Mouse (Mus musculus) liver, embryonic 14.5 days (tissue): ENCODE data around the gene Fam181a. TPM values are rescaled to one million over a fixed set of nuclear protein-coding genes. Genes with fewer than 3 reads are reported as not detected.

Experiments
- ATAC-seq: fragments of 200-750 bp; cut with Nextera tagmentation; 2 replicates; pipeline ENCODE4 v1.8.0; 2017; ENCODE audit warnings: moderate number of reproducible peaks, mild to moderate bottlenecking, moderate library complexity; ENCODE audit not compliant: insufficient read depth
- DNase-seq, 3 experiments: peaks; one replicate each; pipeline ENCODE4 v3.0.0-alpha.2; 2012 to 2013; ENCODE audit warnings: low read depth in 3 of 3, low spot score in 3 of 3
- H3K27ac ChIP-seq: fragments of 300-500 bp; sonication (generic); 2 replicates; pipeline ENCODE4 v1.5.1; 2014; ENCODE audit warnings: moderate library complexity, mild to moderate bottlenecking, control low read depth, inconsistent platforms
- H3K27me3 ChIP-seq: fragments of 300-500 bp; sonication (generic); 2 replicates; pipeline ENCODE4 v1.6.1; 2014; ENCODE audit warnings: mild to moderate bottlenecking, low read length, moderate library complexity; ENCODE audit not compliant: control insufficient read depth, insufficient read depth
- H3K36me3 ChIP-seq: fragments of 300-500 bp; sonication (generic); replicated peaks from 2 replicates; pipeline ENCODE4 v1.6.1; 2014; ENCODE audit warnings: low read depth; ENCODE audit not compliant: control insufficient read depth, insufficient read depth
- H3K4me1 ChIP-seq, 2 experiments: fragments of 200-500 bp in 1 of 2; fragments of 300-500 bp in 1 of 2; sonication (generic) in 1 of 2; replicated peaks; 2 replicates each; pipeline ENCODE4 v1.6.1; 2012 to 2014; ENCODE audit warnings: antibody characterized with exemption in 1 of 2, inconsistent platforms in 1 of 2, low read length in 1 of 2; ENCODE audit not compliant: control insufficient read depth in 2 of 2, insufficient read depth in 2 of 2
- H3K4me2 ChIP-seq: fragments of 300-500 bp; sonication (generic); 2 replicates; pipeline ENCODE4 v1.6.1; 2014; ENCODE audit warnings: low read depth, mild to moderate bottlenecking, control low read depth, moderate library complexity
- H3K4me3 ChIP-seq, 2 experiments: fragments of 200-500 bp in 1 of 2; fragments of 300-500 bp in 1 of 2; sonication (generic) in 1 of 2; 2 replicates each; pipeline ENCODE4 v1.5.1; 2012 to 2014; ENCODE audit warnings: low read depth in 2 of 2, low read length in 2 of 2, mild to moderate bottlenecking in 2 of 2, control low read depth in 1 of 2, inconsistent platforms in 1 of 2, moderate library complexity in 1 of 2; ENCODE audit not compliant: insufficient read depth in 1 of 2
- H3K9ac ChIP-seq: fragments of 300-500 bp; sonication (generic); replicated peaks from 2 replicates; pipeline ENCODE4 v1.6.1; 2014; ENCODE audit warnings: mild to moderate bottlenecking, control low read depth, moderate library complexity
- H3K9me3 ChIP-seq: fragments of 300-500 bp; sonication (generic); 2 replicates; pipeline ENCODE4 v1.6.1; 2016; ENCODE audit warnings: low read length, mixed read lengths; ENCODE audit not compliant: control insufficient read depth
- CTCF ChIP-seq: IDR thresholded peaks from 2 replicates; pipeline ENCODE4 v1.5.1; 2016; ENCODE audit warnings: antibody characterized with exemption, low read depth, control low read depth
- EP300 ChIP-seq: IDR thresholded peaks from 2 replicates; pipeline ENCODE4 v1.6.1; 2016; ENCODE audit warnings: antibody characterized with exemption, low read depth
- WGBS: fragments of 180-500 bp; shearing (Covaris S2); extraction: QIAGEN DNeasy Blood & Tissue Kit; methylation state at CpG from one replicate; pipeline ENCODE4 v1.1.7; 2014; ENCODE audit not compliant: insufficient replicate concordance; 5-methylcytosine and 5-hydroxymethylcytosine counted together
- polyA plus RNA-seq, 2 experiments: library from polyadenylated mRNA; depleted of rRNA in 1 of 2; stranded (reverse) in 1 of 2; unstranded in 1 of 2; fragments of >200 nt; fragmentation: Nextera tagmentation in 1 of 2; extraction: Ambion mirVana in 1 of 2; gene quantifications; 2 replicates each; pipeline versions ENCODE4 v1.2.1 to v1.2.3; 2012 to 2014

The Fam181a gene
- polyA plus RNA-seq, 2 experiments: not detected

DNA sequence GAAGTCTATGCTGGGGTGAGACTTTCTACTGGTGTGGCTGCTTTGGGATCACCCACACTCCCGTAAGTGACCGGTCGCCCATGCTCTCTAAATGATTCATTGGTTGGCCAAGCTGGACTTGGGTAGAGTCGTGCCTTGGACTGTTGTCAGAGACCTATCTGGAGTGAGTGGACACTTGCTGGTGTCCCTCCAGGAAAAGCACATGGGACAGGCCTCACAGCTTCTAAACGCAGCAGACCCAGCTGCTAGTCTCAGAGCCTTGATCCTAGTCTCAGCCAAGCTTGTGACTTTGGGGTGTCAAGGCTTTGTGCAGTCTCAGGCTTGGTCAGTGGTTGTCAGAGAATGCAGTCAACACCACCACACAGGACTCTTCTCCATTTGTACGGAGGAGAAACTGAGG, 42.0 kb downstream of the Fam181a start:
- Histone ChIP-seq H3K4me1 (no peaks in the 10 kb centered on the region), H3K4me2 (no peak overlapping the region), H3K27ac (no peak overlapping the region), H3K36me3 (no peaks in the 10 kb centered on the region), H3K4me3 (no peak overlapping the region), H3K9ac (no peak overlapping the region), H3K9me3 (no peaks in the 10 kb centered on the region), H3K27me3 (no peaks in the 10 kb centered on the region)
- ATAC-seq (no peak), DNase-seq (no peak)
- no peak for TF ChIP-seq CTCF
- TF ChIP-seq EP300: no peak
- 61% methylated on average over 6 of the region's 6 CpGs for WGBS

DNA sequence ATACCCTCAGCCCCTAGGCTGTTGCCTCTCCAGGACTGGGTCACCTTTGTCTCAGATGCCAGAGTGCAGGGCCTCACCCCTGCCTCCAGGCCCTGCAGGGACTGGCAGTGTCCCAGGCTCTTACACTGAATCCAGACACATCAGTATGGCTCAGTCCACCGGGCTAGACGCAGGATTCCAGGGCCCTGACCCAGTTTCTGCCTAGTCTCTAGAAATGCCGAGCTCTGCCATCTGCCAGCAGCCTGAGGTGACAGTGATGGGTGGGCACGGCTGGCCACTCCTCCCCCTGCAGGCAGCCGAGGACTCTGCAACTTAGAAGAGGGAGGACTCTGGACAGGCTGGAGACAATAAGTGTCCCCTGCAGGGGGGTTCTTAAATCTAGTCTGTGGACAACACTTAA, 42.8 kb downstream of the Fam181a start:
- Histone ChIP-seq H3K9me3 (no peaks in the 10 kb centered on the region), H3K36me3 (no peaks in the 10 kb centered on the region), H3K9ac (no peak overlapping the region), H3K4me3 (no peak overlapping the region), H3K4me1 (no peaks in the 10 kb centered on the region), H3K4me2 (no peak overlapping the region), H3K27me3 (no peaks in the 10 kb centered on the region), H3K27ac (no peak overlapping the region)
- DNase-seq: no peak
- 20% methylated on average over 5 of the region's 5 CpGs for WGBS
- ATAC-seq: no peak
- TF ChIP-seq CTCF (peak; percentile 36), EP300 (no peak)

DNA sequence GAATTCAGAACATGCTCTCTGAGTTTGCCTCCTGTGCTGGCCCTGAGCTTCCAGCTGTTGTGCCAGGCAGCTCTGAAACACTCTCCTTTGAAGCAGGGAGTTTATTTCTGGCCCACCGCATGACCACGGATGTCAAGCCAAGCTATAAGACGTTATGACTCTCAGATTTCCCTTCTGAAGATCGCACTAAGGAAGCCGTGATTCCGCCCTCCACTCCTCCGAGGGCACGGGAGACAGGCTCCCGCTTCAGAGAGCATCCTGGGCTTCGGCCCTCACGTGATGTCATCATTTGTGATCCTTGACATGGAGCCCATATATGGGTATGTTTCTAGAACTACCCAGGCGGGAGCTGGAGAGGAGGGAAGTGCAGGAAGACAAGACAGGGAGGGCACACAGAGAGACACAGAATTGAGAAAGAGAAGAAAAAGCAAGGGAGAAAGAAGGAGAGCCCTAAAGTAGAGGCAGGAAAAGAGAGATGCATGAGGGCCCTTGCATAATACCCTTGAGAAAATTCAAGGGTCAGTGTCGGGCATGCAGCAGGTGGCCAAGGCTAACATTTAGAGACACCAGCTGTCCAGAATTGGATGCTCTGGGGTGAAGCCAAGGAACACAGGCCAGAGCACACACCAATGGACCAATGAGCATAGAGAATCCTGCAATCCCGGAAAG, 45.1 kb downstream of the Fam181a start, which contains the start of gene Asb2:
Gene Asb2, minus strand, starts transcription at position 256 of the 669 bp plus-strand sequence.
- ATAC-seq: no peak
- no peak within 1 kb of the TSS for H3K4me3 ChIP-seq
- TF ChIP-seq EP300 (no peak), CTCF (no peak)
- no peak for DNase-seq
- H3K4me1 ChIP-seq: no peaks in the 10 kb centered on the region
- H3K4me2 ChIP-seq: no peak within 1 kb of the TSS
- no peak within 1 kb of the TSS for H3K27ac ChIP-seq
- no peaks in the 10 kb centered on the region for H3K27me3 ChIP-seq
- 50% methylated on average over 14 of the region's 14 CpGs for WGBS
- H3K9ac ChIP-seq: no peak within 1 kb of the TSS
- H3K9me3 ChIP-seq: no peaks in the 10 kb centered on the region
- no peaks in the 10 kb centered on the region for H3K36me3 ChIP-seq

DNA sequence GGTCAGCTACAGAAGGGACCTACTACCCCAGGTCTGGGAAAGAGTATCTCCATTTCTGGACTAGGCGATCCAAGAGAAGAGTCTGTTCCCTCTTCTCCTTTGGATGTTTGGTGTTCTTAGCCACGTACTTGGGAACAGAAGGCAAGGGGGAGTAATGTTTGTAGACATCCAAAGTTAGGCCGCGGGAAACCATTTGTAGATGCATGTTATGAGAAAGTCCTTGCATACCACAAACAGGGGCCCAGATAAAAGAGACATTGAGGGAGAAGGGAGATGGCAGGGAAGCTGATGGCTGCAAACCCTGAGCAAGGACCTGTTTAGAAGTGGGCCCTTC, 45.6 kb downstream of the Fam181a start:
- H3K4me1 ChIP-seq: no peaks in the 10 kb centered on the region
- 76% methylated on average over 4 of the region's 4 CpGs for WGBS
- no peak overlapping the region for H3K4me2 ChIP-seq
- no peak overlapping the region for H3K9ac ChIP-seq
- no peak for TF ChIP-seq EP300
- no peak for TF ChIP-seq CTCF
- H3K4me3 ChIP-seq: no peak overlapping the region
- H3K27me3 ChIP-seq: no peaks in the 10 kb centered on the region
- H3K36me3 ChIP-seq: no peaks in the 10 kb centered on the region
- DNase-seq (no peak), ATAC-seq (no peak)
- H3K27ac ChIP-seq: no peak overlapping the region
- no peaks in the 10 kb centered on the region for H3K9me3 ChIP-seq

- ATAC-seq: no peak
- Histone ChIP-seq H3K9ac (no peak overlapping the region), H3K9me3 (no peaks in the 10 kb centered on the region), H3K4me1 (no peaks in the 10 kb centered on the region), H3K36me3 (no peaks in the 10 kb centered on the region), H3K4me2 (no peak overlapping the region), H3K27me3 (no peaks in the 10 kb centered on the region), H3K27ac (no peak overlapping the region), H3K4me3 (no peak overlapping the region)
- TF ChIP-seq CTCF (no peak), EP300 (no peak)
- 64% methylated on average over 8 of the region's 8 CpGs for WGBS
- no peak for DNase-seq
Observed at GRCm38 (mm10) chr12:103358216-103358615, 47.4 kb downstream of the Fam181a start.
